Mouse (Mus musculus) midbrain, postnatal 0 days (tissue): ENCODE data around the gene Sgsm2. TPM values are rescaled to one million over a fixed set of nuclear protein-coding genes. Genes with fewer than 3 reads are reported as not detected.

ENCODE experiments used
- ATAC-seq: fragments of 200-750 bp; cut with Nextera tagmentation; 2 replicates; pipeline ENCODE4 v1.8.0; 2017; ENCODE audit warnings: moderate number of reproducible peaks, mild to moderate bottlenecking, moderate TSS enrichment, moderate library complexity; ENCODE audit not compliant: low FRiP score
- DNase-seq: peaks from one replicate; pipeline ENCODE4 v3.0.0-alpha.2; 2015; ENCODE audit warnings: low spot score
- H3K27ac ChIP-seq: fragments of 300-500 bp; sonication (generic); 2 replicates; pipeline ENCODE4 v1.5.1; 2014; ENCODE audit warnings: low read depth, mild to moderate bottlenecking, low read length, mixed read lengths
- H3K27me3 ChIP-seq: fragments of 300-500 bp; sonication (generic); 2 replicates; pipeline ENCODE4 v1.6.1; 2014; ENCODE audit warnings: low read length, control low read depth, mixed read lengths; ENCODE audit not compliant: insufficient read depth
- H3K36me3 ChIP-seq: fragments of 300-500 bp; sonication (generic); 2 replicates; pipeline ENCODE4 v1.6.1; 2014; ENCODE audit warnings: low read length, control low read depth, mixed read lengths; ENCODE audit not compliant: insufficient read depth
- H3K4me1 ChIP-seq: fragments of 300-500 bp; sonication (generic); 2 replicates; pipeline ENCODE4 v1.6.1; 2014; ENCODE audit warnings: mild to moderate bottlenecking, control low read depth, antibody characterized with exemption, low read length, mixed read lengths; ENCODE audit not compliant: insufficient read depth
- H3K4me2 ChIP-seq: fragments of 300-500 bp; sonication (generic); 2 replicates; pipeline ENCODE4 v1.6.1; 2014; ENCODE audit warnings: low read depth, mild to moderate bottlenecking, low read length, mixed read lengths; ENCODE audit not compliant: poor library complexity, severe bottlenecking
- H3K4me3 ChIP-seq: fragments of 300-500 bp; sonication (generic); 2 replicates; pipeline ENCODE4 v1.5.1; 2014; ENCODE audit warnings: low read depth, mild to moderate bottlenecking, low read length, moderate library complexity
- H3K9ac ChIP-seq: fragments of 300-500 bp; sonication (generic); replicated peaks from 2 replicates; pipeline ENCODE4 v1.6.1; 2014; ENCODE audit warnings: mild to moderate bottlenecking, low read length, moderate library complexity, mixed read lengths; ENCODE audit not compliant: poor library complexity, severe bottlenecking
- H3K9me3 ChIP-seq: fragments of 300-500 bp; sonication (generic); 2 replicates; pipeline ENCODE4 v1.6.1; 2016; ENCODE audit warnings: low read length, control low read depth
- CTCF ChIP-seq: IDR thresholded peaks from 2 replicates; pipeline ENCODE4 v1.5.1; 2016; ENCODE audit warnings: antibody characterized with exemption, mild to moderate bottlenecking
- WGBS: fragments of 180-500 bp; shearing (Covaris S2); extraction: QIAGEN DNeasy Blood & Tissue Kit; methylation state at CpG from one replicate; pipeline ENCODE4 v1.1.7; 2014; 5-methylcytosine and 5-hydroxymethylcytosine counted together
- polyA plus RNA-seq: library from polyadenylated mRNA; unstranded; fragments of >200 nt; fragmentation: Nextera tagmentation; extraction: Ambion mirVana; gene quantifications from 2 replicates; pipeline ENCODE4 v1.2.1, GENCODE M21; 2015
- total RNA-seq: library from RNA; depleted of rRNA; stranded (reverse); fragments of >200 nt; gene quantifications from 2 replicates; pipeline ENCODE4 v1.2.3, GENCODE M21; 2014; rRNA removed

Sgsm2 gene
- 49.1 and 62.8 TPM in 2 replicates for total RNA-seq
- 28.1 and 28.8 TPM in 2 replicates for polyA plus RNA-seq

DNA sequence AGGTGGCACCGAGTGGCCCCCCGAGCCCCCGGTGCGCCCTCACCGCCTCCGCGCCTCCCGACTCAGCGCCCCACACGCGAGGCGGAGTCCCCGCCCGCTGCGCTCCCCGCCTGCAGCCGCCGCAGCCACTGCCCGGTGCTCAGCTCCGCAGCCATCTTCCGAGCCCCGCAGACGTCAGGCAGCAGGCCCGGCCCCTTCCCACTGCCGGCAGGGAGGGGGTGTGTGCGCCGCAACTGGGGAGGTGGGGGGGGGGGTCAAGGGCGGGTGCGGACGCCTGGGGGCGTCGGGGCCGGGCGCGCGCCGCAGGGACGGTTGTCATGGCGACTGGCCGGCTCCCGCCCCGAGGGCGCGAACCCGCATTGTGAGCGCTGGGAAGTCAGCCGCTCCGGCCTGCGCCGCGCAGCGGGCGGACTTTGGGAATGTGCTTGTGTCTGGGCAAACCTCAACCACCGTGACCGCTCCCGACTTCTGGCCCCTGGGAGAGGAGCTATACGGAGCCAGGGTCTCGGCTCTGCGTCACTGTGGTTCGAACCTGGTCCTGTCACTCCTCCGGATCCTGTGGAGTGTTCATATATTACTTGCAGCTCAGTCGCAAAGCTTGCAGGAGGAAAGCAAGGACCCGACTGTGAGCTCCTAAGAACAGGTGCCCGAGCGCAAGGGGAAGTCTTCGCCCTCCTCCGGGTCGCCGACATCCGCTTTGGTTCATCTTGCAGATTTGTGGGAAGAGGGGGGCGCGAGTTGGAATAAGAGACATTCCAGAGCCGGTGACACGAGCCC is at the start of gene Sgsm2:
Sgsm2 (minus strand) TSS at position 160 of the 777 bp plus-strand sequence.
- Histone ChIP-seq H3K27me3 (no peaks in the 10 kb centered on the region), H3K36me3 (peaks cover 23% of the 10 kb centered on the region)
- WGBS: 1% methylated on average over 61 of the region's 74 CpGs

DNA sequence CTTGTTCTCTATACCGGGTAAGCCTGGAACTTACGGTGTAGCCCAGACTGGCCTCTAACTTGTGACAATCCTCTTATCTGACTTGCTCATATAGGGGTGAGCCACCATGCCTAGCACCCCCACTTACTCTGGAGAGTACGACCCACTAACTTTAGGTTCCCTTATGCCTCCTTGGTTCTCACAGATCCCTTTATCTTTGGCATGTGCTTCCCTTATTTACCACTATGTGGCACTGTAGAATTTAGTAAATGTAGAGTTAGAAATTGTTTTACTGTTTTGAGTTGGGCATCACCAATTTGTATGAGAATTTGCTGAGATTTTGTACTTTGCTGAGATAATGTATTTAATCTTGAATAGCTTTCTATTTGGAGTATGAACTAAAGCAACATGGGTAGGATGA is 49.5 kb upstream of the Sgsm2 start:
- peaks cover 13% of the 10 kb centered on the region for H3K36me3 ChIP-seq
- 86% methylated on average over 3 of the region's 3 CpGs for WGBS
- peak; percentile 88 for TF ChIP-seq CTCF
- no peak overlapping the region for H3K27ac ChIP-seq
- no peak overlapping the region for H3K9ac ChIP-seq
- H3K4me3 ChIP-seq: no peak overlapping the region
- no peaks in the 10 kb centered on the region for H3K9me3 ChIP-seq
- ATAC-seq (no peak), DNase-seq (peak; percentile 73)
- H3K4me2 ChIP-seq: no peak overlapping the region
- no peaks in the 10 kb centered on the region for H3K4me1 ChIP-seq
- no peaks in the 10 kb centered on the region for H3K27me3 ChIP-seq

More for the DNA sequence above, at the start of gene Sgsm2:
- Histone ChIP-seq H3K9me3 (no peaks in the 10 kb centered on the region), H3K27ac (peak within 1 kb of the TSS; percentile 94), H3K4me2 (peak within 1 kb of the TSS; percentile 73), H3K4me3 (peak within 1 kb of the TSS; percentile 79), H3K9ac (peak within 1 kb of the TSS; percentile 84), H3K4me1 (peaks cover 5% of the 10 kb centered on the region; the same call in 1 of the 2 replicates)
- ATAC-seq (peak; percentile 80), DNase-seq (peak; percentile 73)
- TF ChIP-seq CTCF: no peak

DNA sequence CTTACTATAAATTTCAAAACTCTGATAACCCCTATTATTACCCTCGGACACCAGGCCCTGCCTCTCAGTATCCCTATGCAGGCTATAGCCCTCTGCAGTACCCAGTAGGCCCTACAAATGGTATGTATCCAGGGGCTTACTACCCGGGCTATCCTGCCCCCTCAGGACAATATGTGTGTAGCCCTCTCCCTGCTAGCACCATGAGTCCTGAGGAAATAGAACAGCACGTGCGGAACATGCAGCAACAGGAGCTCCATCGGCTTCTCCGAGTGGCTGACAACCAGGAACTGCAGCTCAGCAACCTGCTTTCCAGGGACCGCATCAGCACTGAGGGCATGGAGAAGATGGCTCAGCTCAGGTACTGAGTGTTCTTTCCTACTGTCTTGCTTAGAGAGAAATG is 33.5 kb upstream of the Sgsm2 start:
- H3K36me3 ChIP-seq: peaks cover 10% of the 10 kb centered on the region
- H3K27ac ChIP-seq: no peak overlapping the region
- H3K4me3 ChIP-seq: no peak overlapping the region
- WGBS: 94% methylated on average over 7 of the region's 7 CpGs
- DNase-seq (no peak), ATAC-seq (no peak)
- no peak for TF ChIP-seq CTCF
- H3K27me3 ChIP-seq: no peaks in the 10 kb centered on the region
- H3K4me1 ChIP-seq: 0 out of 2 replicates have a peak, but pooled peaks cover 3% of the 10 kb centered on the region
- no peaks in the 10 kb centered on the region for H3K9me3 ChIP-seq
- H3K9ac ChIP-seq: no peak overlapping the region
- no peak overlapping the region for H3K4me2 ChIP-seq

DNA sequence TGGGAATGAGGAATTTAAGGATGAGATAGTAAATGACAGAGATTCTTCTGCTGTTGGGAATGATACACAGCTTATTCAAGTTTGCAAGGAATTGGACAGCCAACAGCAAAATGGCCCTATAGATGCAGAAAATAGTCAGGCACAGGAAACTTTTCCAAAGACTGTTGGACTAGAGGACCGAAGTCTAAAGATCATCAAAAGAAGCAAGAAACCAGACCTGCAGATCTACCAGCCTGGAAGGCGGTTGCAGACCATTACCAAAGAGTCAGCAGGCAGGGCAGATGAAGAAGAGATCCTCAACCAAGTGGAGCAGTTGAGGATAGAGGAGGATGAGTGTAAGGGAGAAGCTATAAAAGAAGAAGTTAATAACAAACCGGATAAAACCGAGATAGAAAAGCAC is 32.3 kb upstream of the Sgsm2 start:
- 96% methylated on average over 4 of the region's 4 CpGs for WGBS
- Histone ChIP-seq H3K9ac (no peak overlapping the region), H3K9me3 (no peaks in the 10 kb centered on the region), H3K4me1 (peaks cover 7% of the 10 kb centered on the region; the same call in 1 of the 2 replicates), H3K4me2 (no peak overlapping the region), H3K27ac (no peak overlapping the region), H3K36me3 (peaks cover under 1% of the 10 kb centered on the region; the same call in 1 of the 2 replicates), H3K4me3 (no peak overlapping the region), H3K27me3 (no peaks in the 10 kb centered on the region)
- ATAC-seq (no peak), DNase-seq (no peak)
- TF ChIP-seq CTCF: no peak

DNA sequence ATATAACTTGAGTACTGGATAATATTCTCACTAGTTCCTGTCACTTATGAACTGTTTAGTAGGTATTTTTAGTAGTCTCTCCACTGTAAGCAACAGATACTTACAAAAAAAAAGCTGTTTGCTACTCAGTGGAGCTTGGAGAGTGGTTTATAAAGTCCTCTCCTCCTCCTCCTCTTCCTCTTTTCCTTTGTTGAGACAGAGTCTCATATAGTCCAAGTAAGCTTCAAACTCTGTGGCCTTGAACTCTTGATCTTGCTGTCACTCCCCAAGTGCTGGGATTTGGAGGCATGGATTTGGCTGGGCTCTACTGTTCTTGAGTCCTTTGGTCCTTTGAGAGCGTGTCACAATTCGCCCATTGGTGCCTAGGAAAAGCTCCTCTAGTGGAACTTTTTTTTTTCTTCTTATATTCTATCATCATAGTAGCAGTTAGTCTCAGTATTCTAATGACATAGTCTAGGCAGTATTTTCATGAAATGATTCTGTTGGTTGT is 30.4 kb upstream of the Sgsm2 start:
- Histone ChIP-seq H3K9me3 (no peaks in the 10 kb centered on the region), H3K27me3 (no peaks in the 10 kb centered on the region), H3K27ac (no peak overlapping the region), H3K4me2 (no peak overlapping the region), H3K4me3 (no peak overlapping the region), H3K9ac (no peak overlapping the region), H3K36me3 (no peaks in the 10 kb centered on the region), H3K4me1 (peaks cover 7% of the 10 kb centered on the region; the same call in 1 of the 2 replicates)
- DNase-seq (no peak), ATAC-seq (no peak)
- WGBS: 91% methylated on average over 2 of the region's 2 CpGs
- no peak for TF ChIP-seq CTCF
